In the genomic region with DNA sequence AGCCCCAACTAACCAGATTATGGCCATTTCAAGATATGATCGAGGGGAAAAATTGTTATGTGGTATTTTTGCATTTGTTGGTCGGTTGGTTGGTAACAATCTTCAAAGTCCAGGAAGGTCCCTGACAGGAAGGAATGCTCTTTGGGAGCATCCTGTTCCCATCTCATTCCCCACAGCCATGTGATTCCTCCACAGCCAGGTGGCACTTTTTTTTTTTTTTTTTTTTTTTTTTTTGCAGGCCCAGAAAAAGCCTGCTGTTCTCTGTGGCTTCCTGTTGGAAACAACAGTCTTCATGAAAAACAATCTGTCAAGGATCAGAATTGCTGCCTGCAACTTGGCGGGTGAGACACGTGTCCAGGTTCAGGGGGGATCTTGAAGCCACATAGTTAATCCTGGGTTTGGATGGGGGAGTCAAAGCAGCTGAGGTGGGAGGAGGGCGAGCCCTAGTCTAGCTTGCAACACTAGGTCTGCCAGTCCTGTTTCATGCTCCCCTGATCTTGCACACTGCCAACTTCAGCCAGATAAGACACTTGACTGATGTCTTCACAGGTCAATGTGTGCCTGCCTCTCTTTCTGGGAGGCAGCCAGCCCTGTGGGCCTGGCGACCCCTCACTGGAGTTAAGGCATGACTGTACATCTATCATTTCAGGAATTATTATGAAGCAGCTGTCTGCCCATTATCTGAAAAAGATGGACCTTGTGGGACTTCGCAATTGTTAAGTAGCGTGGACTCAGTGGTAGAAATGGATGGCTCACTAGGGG, we compare ENCODE assay signal across 10 mouse cellular contexts. TPM values are rescaled to one million over a fixed set of nuclear protein-coding genes. Genes with fewer than 3 reads are reported as not detected.
A peak's percentile ranks its signal among the peaks of the same experiment; 100 is the strongest.
DNase-seq lines count a peak whose midpoint lies in the region; ATAC-seq lines count a peak whose summit lies in the region.
"Had no signal": no experiment of that assay in that cellular context is flagged by ENCODE, and none has a peak within 500 bp of the region (broad histone marks: within the 10 kb centered on the region; RNA-seq: fewer than 3 reads in every experiment).

No protein-coding gene starts in this region.

- H3K36me3 ChIP-seq in forebrain, embryonic 12.5 days (replicated peaks), result peaks cover 50% of the 10 kb centered on the region
- H3K36me3 ChIP-seq in forebrain, embryonic 14.5 days (ENCODE audit: control insufficient read depth, insufficient read depth, low read length), result peaks cover 50% of the 10 kb centered on the region
- peaks cover 24% of the 10 kb centered on the region for H3K36me3 ChIP-seq in hindbrain, embryonic 16.5 days (ENCODE audit: control insufficient read depth, insufficient read depth, low read length)

- ATAC-seq in forebrain, embryonic 12.5 days (ENCODE audit: low FRiP score), result peak; percentile 6; the same call in 1 of the 2 replicates
- ATAC-seq in forebrain, embryonic 14.5 days, result no peak
- ATAC-seq in hindbrain, embryonic 16.5 days, result peak; percentile 25

- H3K4me3 ChIP-seq in forebrain, embryonic 12.5 days (replicated peaks), result no peak overlapping the region
- no peak overlapping the region for H3K4me3 ChIP-seq in forebrain, embryonic 14.5 days (ENCODE audit: low read depth, low read length)
- H3K4me3 ChIP-seq in hindbrain, embryonic 16.5 days (ENCODE audit: low read length), result no peak overlapping the region

- peaks cover 62% of the 10 kb centered on the region for H3K9me3 ChIP-seq in forebrain, embryonic 12.5 days
- H3K9me3 ChIP-seq in forebrain, embryonic 14.5 days (replicated peaks; ENCODE audit: control insufficient read depth, low read length), result peaks cover 36% of the 10 kb centered on the region
- H3K9me3 ChIP-seq in hindbrain, embryonic 16.5 days (ENCODE audit: control insufficient read depth, low read length), result peaks cover 24% of the 10 kb centered on the region

- 81% methylated on average over 8 of the region's 8 CpGs for whole genome bisulfite sequencing in forebrain, embryonic 12.5 days
- 82% methylated on average over 8 of the region's 8 CpGs for WGBS in forebrain, embryonic 14.5 days
- 74% methylated on average over 8 of the region's 8 CpGs for WGBS in hindbrain, embryonic 16.5 days

- no peaks in the 10 kb centered on the region for H3K27me3 ChIP-seq in forebrain, embryonic 12.5 days
- H3K27me3 ChIP-seq in forebrain, embryonic 14.5 days (replicated peaks; ENCODE audit: control insufficient read depth, insufficient read depth, low read length), result no peaks in the 10 kb centered on the region
- H3K27me3 ChIP-seq in hindbrain, embryonic 16.5 days (replicated peaks; ENCODE audit: control insufficient read depth, insufficient read depth, low read length), result no peaks in the 10 kb centered on the region

- H3K27ac ChIP-seq in forebrain, embryonic 12.5 days, result no peak overlapping the region
- no peak overlapping the region for H3K27ac ChIP-seq in forebrain, embryonic 14.5 days (ENCODE audit: low read depth, low read length)
- H3K27ac ChIP-seq in hindbrain, embryonic 16.5 days (ENCODE audit: low read depth, low read length), result no peak overlapping the region

- no peaks in the 10 kb centered on the region for H3K4me1 ChIP-seq in forebrain, embryonic 12.5 days
- H3K4me1 ChIP-seq in forebrain, embryonic 14.5 days (ENCODE audit: control insufficient read depth, insufficient read depth, low read length), result no peaks in the 10 kb centered on the region
- no peaks in the 10 kb centered on the region for H3K4me1 ChIP-seq in hindbrain, embryonic 16.5 days (ENCODE audit: control insufficient read depth, insufficient read depth, low read depth, low read length)

- DNase-seq in forebrain, embryonic 14.5 days (ENCODE audit: low spot score), result no peak
- DNase-seq in thymus, postnatal 25 days, result peak; percentile 36
- DNase-seq in thymus, postnatal 14 days, result no peak
- DNase-seq in ovary, postnatal 14 days (ENCODE audit: low spot score), result peak; percentile 78
- DNase-seq in left cerebral cortex, postnatal 36 days (ENCODE audit: low spot score in 2 of 2), result no peak
- no peak for DNase-seq in right cerebral cortex, postnatal 36 days (ENCODE audit: low spot score in 2 of 2)

- no peak overlapping the region for H3K9ac ChIP-seq in forebrain, embryonic 12.5 days
- no peak overlapping the region for H3K9ac ChIP-seq in forebrain, embryonic 14.5 days (ENCODE audit: low read length)
- H3K9ac ChIP-seq in hindbrain, embryonic 16.5 days (ENCODE audit: low read depth, low read length), result no peak overlapping the region

- no peak overlapping the region for H3K4me2 ChIP-seq in forebrain, embryonic 12.5 days
- no peak overlapping the region for H3K4me2 ChIP-seq in forebrain, embryonic 14.5 days (ENCODE audit: low read length)
- H3K4me2 ChIP-seq in hindbrain, embryonic 16.5 days (ENCODE audit: low read length), result no peak overlapping the region

- intact Hi-C loops in left cerebral cortex, postnatal 36 days (cut with DNase I), result no loop called here

RNA-seq across cellular contexts. Expression of a gene that starts 18.4 kb away (rescaled TPM):
- 209 and 210 TPM in 2 replicates for polyA plus RNA-seq in forebrain, embryonic 12.5 days (2016; fragmentation: Nextera tagmentation; extraction: Ambion mirVana)
- 64.5 and 76.3 TPM in 2 replicates for polyA plus RNA-seq in forebrain, embryonic 14.5 days (2014; fragmentation: Nextera tagmentation; extraction: Ambion mirVana)
- polyA plus RNA-seq in hindbrain, embryonic 16.5 days (2015; fragmentation: Nextera tagmentation; extraction: Ambion mirVana), result 66.4 and 80.3 TPM in 2 replicates
- 10 to 100 TPM; 33.0 to 38.9 TPM for total RNA-seq in left cerebral cortex, postnatal 36 days (2021)

RNA-seq across cellular contexts. Expression of a gene that starts 18.4 kb away (rescaled TPM):
- polyA plus RNA-seq in forebrain, embryonic 12.5 days (2016; fragmentation: Nextera tagmentation; extraction: Ambion mirVana), result not detected in 2 replicates
- polyA plus RNA-seq in forebrain, embryonic 14.5 days (2014; fragmentation: Nextera tagmentation; extraction: Ambion mirVana), result not detected in 2 replicates
- 0.10 and 0.14 TPM in 2 replicates for polyA plus RNA-seq in hindbrain, embryonic 16.5 days (2015; fragmentation: Nextera tagmentation; extraction: Ambion mirVana)
- under 1 TPM in 1 of 2 experiments, not detected in 1; 0.25 TPM for total RNA-seq in left cerebral cortex, postnatal 36 days (2021)
- polyA plus RNA-seq: intestine, embryonic 14.5 days; small intestine, adult 2 months had no signal

RNA-seq across cellular contexts. Expression of a gene that starts 32.3 kb away (rescaled TPM):
- 1.4 and 1.7 TPM in 2 replicates for polyA plus RNA-seq in forebrain, embryonic 12.5 days (2016; fragmentation: Nextera tagmentation; extraction: Ambion mirVana)
- 1.3 and 1.7 TPM in 2 replicates for polyA plus RNA-seq in forebrain, embryonic 14.5 days (2014; fragmentation: Nextera tagmentation; extraction: Ambion mirVana)
- 0.45 and 0.54 TPM in 2 replicates for polyA plus RNA-seq in hindbrain, embryonic 16.5 days (2015; fragmentation: Nextera tagmentation; extraction: Ambion mirVana)
- under 1 TPM in 1 of 2 experiments, not detected in 1; 0.07 TPM for total RNA-seq in left cerebral cortex, postnatal 36 days (2021)

RNA-seq across cellular contexts. Expression of a gene that starts 47.3 kb away (rescaled TPM):
- polyA plus RNA-seq in forebrain, embryonic 12.5 days (2016; fragmentation: Nextera tagmentation; extraction: Ambion mirVana), result not detected in 2 replicates
- not detected in 2 replicates for polyA plus RNA-seq in forebrain, embryonic 14.5 days (2014; fragmentation: Nextera tagmentation; extraction: Ambion mirVana)
- polyA plus RNA-seq in hindbrain, embryonic 16.5 days (2015; fragmentation: Nextera tagmentation; extraction: Ambion mirVana), result not detected in 2 replicates
- under 1 TPM in 1 of 2 experiments, not detected in 1; 0.18 TPM for total RNA-seq in left cerebral cortex, postnatal 36 days (2021)

RNA-seq across cellular contexts. Expression of a gene that starts 53.5 kb away (rescaled TPM):
- polyA plus RNA-seq in forebrain, embryonic 12.5 days (2016; fragmentation: Nextera tagmentation; extraction: Ambion mirVana), result 12.6 and 14.4 TPM in 2 replicates
- 11.8 and 14.4 TPM in 2 replicates for polyA plus RNA-seq in forebrain, embryonic 14.5 days (2014; fragmentation: Nextera tagmentation; extraction: Ambion mirVana)
- polyA plus RNA-seq in hindbrain, embryonic 16.5 days (2015; fragmentation: Nextera tagmentation; extraction: Ambion mirVana), result 11.6 and 12.1 TPM in 2 replicates
- total RNA-seq in left cerebral cortex, postnatal 36 days (2021), result 1 to 10 TPM; 2.2 to 2.5 TPM

Comparison
In these comparisons a context has a peak if more than half of its experiments do, and no peak if none do; other contexts are left out.
1. DNase-seq: peak in thymus, postnatal 25 days (single experiment) and ovary, postnatal 14 days (single experiment); none in forebrain, embryonic 14.5 days (single experiment), thymus, postnatal 14 days (single experiment), left cerebral cortex, postnatal 36 days (0 of 2) and right cerebral cortex, postnatal 36 days (0 of 2).